Mouse (Mus musculus): ENCODE data around the gene Lrp6. TPM values are rescaled to one million over a fixed set of nuclear protein-coding genes. Genes with fewer than 3 reads are reported as not detected.

Lrp6 gene
- polyA plus RNA-seq, 1 experiment from 2014 or later: 35.0 TPM

DNA sequence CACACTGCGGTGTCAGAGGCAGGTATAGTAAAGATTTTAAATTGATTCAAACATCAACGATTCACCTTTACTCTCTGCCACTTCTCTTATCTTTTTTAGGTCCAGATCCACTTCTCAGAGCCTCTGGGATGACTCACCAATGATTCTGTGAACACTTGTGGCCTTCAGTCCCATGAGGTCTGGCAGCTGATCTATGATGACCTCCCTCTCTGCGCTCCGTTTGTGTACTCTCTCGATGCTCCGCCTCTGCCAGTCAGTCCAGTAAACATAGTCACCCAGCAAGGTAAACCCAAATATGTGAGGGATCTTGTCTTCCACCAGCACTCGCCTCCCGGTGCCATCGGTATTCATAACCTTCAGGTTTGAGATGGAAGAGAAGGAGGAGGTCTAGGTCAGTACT, 80.4 kb downstream of the Lrp6 start:
- no peaks in the 10 kb centered on the region for H3K9me3 ChIP-seq (ENCODE audit: control insufficient read depth, low read length)
- no peak overlapping the region for H3K4me2 ChIP-seq (ENCODE audit: low read length)
- DNase-seq (ENCODE audit: low spot score): no peak
- ATAC-seq (replicated peaks; ENCODE audit: low FRiP score, low TSS enrichment, low read depth): no peak
- H3K9ac ChIP-seq (ENCODE audit: low read length): no peak overlapping the region
- H3K4me1 ChIP-seq (replicated peaks; ENCODE audit: control insufficient read depth, insufficient read depth, low read length): no peaks in the 10 kb centered on the region
- WGBS: 82% methylated on average over 9 of the region's 9 CpGs
- peaks cover 39% of the 10 kb centered on the region for H3K36me3 ChIP-seq (ENCODE audit: control insufficient read depth, insufficient read depth, low read length)
- H3K27ac ChIP-seq (ENCODE audit: low read depth): no peak overlapping the region
- H3K4me3 ChIP-seq (ENCODE audit: low read depth, low read length): no peak overlapping the region
- no peaks in the 10 kb centered on the region for H3K27me3 ChIP-seq (replicated peaks; ENCODE audit: control insufficient read depth, insufficient read depth, low read length)

DNA sequence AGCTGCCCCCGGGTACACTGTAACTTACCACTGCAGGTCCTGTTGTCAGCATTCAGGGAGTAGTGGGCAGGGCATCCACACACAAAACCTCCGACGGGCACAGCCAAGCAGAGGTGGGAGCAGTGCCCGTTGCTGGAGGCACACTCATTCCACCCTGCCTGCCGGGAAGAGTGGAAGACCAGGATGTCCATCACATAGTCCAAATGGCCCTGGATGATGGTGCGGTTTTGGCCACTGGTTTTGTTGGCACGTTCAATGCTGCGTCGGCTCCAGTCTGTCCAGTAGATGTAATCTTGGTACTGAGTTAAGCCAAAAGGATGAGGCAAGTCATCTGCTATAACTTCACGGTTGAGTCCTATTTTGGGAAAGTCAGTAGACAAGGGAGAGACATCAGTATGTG, 87.3 kb downstream of the Lrp6 start:
- no peaks in the 10 kb centered on the region for H3K9me3 ChIP-seq (ENCODE audit: control insufficient read depth, low read length)
- H3K36me3 ChIP-seq (ENCODE audit: control insufficient read depth, insufficient read depth, low read length): peaks cover 69% of the 10 kb centered on the region
- no peak overlapping the region for H3K9ac ChIP-seq (ENCODE audit: low read length)
- DNase-seq (ENCODE audit: low spot score) (no peak), ATAC-seq (replicated peaks; ENCODE audit: low FRiP score, low TSS enrichment, low read depth) (no peak)
- 94% methylated on average over 10 of the region's 10 CpGs for WGBS
- H3K27ac ChIP-seq (ENCODE audit: low read depth): no peak overlapping the region
- H3K27me3 ChIP-seq (replicated peaks; ENCODE audit: control insufficient read depth, insufficient read depth, low read length): no peaks in the 10 kb centered on the region
- H3K4me3 ChIP-seq (ENCODE audit: low read depth, low read length): no peak overlapping the region
- H3K4me1 ChIP-seq (replicated peaks; ENCODE audit: control insufficient read depth, insufficient read depth, low read length): no peaks in the 10 kb centered on the region
- H3K4me2 ChIP-seq (ENCODE audit: low read length): no peak overlapping the region

DNA sequence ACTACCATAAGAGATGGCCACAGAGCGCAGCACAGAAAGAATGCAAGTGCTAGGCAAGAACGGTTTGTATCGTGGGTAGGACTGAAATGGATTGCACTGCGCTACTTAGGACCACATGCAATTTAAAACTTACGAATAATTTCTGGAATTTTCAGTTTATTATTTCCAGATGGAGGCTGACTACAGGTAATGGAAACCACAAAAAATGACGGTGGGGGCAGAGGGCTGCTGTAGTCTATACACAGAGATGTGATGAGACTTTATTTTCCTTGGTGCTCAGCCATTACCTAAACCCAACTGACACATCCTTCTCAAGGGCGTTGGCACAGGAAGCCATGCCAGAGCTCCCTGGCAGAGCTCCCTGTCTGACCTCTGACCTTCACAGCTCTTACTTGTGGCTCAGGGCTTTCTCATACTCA, 93.6 kb downstream of the Lrp6 start:
- H3K36me3 ChIP-seq (ENCODE audit: control insufficient read depth, insufficient read depth, low read length): peaks cover 55% of the 10 kb centered on the region

DNA sequence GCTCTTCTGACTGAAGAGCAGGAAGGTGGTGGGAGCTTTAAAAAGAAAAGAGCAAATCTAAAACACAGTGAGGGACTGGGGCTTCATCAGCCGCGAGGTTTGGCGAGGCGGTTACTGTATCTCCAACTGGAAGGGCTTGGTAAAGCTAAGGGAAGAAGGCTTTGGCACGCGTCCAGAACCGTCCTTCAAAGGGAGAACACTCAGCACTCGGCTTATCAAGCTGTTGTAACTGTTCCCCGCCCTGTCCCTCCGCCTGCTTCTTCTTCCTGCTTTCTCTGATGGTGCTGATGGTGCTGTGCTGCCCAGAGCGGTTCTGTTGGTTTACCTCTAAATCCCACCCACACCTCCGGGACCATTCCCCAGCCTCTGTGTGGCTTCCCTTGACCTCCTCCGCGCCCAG, 95.9 kb downstream of the Lrp6 start:
- Histone ChIP-seq H3K9ac (ENCODE audit: low read length) (no peak overlapping the region), H3K9me3 (ENCODE audit: control insufficient read depth, low read length) (no peaks in the 10 kb centered on the region), H3K4me2 (ENCODE audit: low read length) (no peak overlapping the region), H3K4me1 (replicated peaks; ENCODE audit: control insufficient read depth, insufficient read depth, low read length) (0 out of 2 replicates have a peak, but pooled peaks cover 3% of the 10 kb centered on the region), H3K27ac (ENCODE audit: low read depth) (no peak overlapping the region), H3K36me3 (ENCODE audit: control insufficient read depth, insufficient read depth, low read length) (peaks cover 56% of the 10 kb centered on the region), H3K4me3 (ENCODE audit: low read depth, low read length) (no peak overlapping the region), H3K27me3 (replicated peaks; ENCODE audit: control insufficient read depth, insufficient read depth, low read length) (no peaks in the 10 kb centered on the region)
- ATAC-seq (replicated peaks; ENCODE audit: low FRiP score, low TSS enrichment, low read depth) (peak; percentile 37; the same call in 1 of the 2 replicates), DNase-seq (ENCODE audit: low spot score) (peak; percentile 67)
- WGBS: 61% methylated on average over 14 of the region's 14 CpGs

More for the DNA sequence above, 93.6 kb downstream of the Lrp6 start:
- no peak overlapping the region for H3K27ac ChIP-seq (ENCODE audit: low read depth)
- H3K9me3 ChIP-seq (ENCODE audit: control insufficient read depth, low read length): no peaks in the 10 kb centered on the region
- ATAC-seq (replicated peaks; ENCODE audit: low FRiP score, low TSS enrichment, low read depth): no peak
- 85% methylated on average over 7 of the region's 7 CpGs for WGBS
- H3K4me2 ChIP-seq (ENCODE audit: low read length): no peak overlapping the region
- 0 out of 2 replicates have a peak, but pooled peaks cover 3% of the 10 kb centered on the region for H3K4me1 ChIP-seq (replicated peaks; ENCODE audit: control insufficient read depth, insufficient read depth, low read length)
- H3K9ac ChIP-seq (ENCODE audit: low read length): no peak overlapping the region
- no peak overlapping the region for H3K4me3 ChIP-seq (ENCODE audit: low read depth, low read length)
- no peak for DNase-seq (ENCODE audit: low spot score)
- H3K27me3 ChIP-seq (replicated peaks; ENCODE audit: control insufficient read depth, insufficient read depth, low read length): no peaks in the 10 kb centered on the region

DNA sequence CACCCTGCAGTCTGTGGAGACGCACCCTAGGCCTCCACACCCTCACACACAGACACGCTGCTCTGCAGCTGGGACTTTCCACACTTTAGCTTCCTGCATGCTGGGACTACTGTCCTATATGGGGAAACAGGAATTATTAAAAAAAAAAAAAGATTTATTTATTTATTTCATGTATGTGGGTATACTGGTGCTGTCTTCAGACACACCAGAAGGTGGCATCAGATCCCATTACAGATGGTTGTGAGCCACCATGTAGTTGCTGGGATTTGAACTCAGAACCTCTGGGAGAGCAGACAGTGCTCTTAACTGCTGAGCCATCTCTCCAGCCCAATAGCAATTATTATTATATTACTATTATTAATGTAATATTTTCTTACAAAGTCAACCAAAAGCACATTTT, 97.5 kb downstream of the Lrp6 start:
- DNase-seq (ENCODE audit: low spot score) (no peak), ATAC-seq (replicated peaks; ENCODE audit: low FRiP score, low TSS enrichment, low read depth) (no peak)
- 90% methylated on average over 2 of the region's 2 CpGs for WGBS
- H3K9me3 ChIP-seq (ENCODE audit: control insufficient read depth, low read length): no peaks in the 10 kb centered on the region
- H3K27ac ChIP-seq (ENCODE audit: low read depth): no peak overlapping the region
- H3K36me3 ChIP-seq (ENCODE audit: control insufficient read depth, insufficient read depth, low read length): peaks cover 65% of the 10 kb centered on the region
- H3K4me1 ChIP-seq (replicated peaks; ENCODE audit: control insufficient read depth, insufficient read depth, low read length): 0 out of 2 replicates have a peak, but pooled peaks cover 3% of the 10 kb centered on the region
- H3K4me2 ChIP-seq (ENCODE audit: low read length): no peak overlapping the region
- H3K4me3 ChIP-seq (ENCODE audit: low read depth, low read length): no peak overlapping the region
- H3K27me3 ChIP-seq (replicated peaks; ENCODE audit: control insufficient read depth, insufficient read depth, low read length): no peaks in the 10 kb centered on the region
- H3K9ac ChIP-seq (ENCODE audit: low read length): no peak overlapping the region

DNA sequence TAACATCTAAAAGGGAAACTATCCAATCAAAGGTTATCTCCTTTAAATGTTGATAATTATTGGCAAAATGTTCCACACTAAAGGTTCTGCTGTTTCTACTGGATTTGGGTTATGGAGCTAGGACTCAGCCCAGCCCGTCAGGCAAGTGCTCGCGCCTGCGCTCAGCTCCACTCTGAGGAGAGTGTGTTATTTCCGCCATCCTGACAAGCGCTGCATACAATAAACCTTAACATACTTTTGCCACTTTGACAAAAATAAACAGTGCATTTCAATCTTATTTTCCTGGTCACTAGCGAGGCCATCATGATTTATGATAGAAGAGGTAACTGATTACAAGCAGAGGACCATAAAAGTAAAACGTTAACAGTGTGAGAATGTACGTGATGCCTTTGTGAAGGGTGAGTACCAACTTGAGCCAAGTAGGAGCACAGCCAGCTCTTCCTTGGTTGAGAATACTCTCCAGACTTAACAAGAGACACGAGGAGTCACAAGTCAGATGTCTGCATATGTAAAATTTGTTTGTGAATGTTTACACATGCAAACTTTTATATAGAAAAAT, 100.0 kb downstream of the Lrp6 start:
- DNase-seq (ENCODE audit: low spot score) (no peak), ATAC-seq (replicated peaks; ENCODE audit: low FRiP score, low TSS enrichment, low read depth) (peak; percentile 87)
- Histone ChIP-seq H3K4me3 (ENCODE audit: low read depth, low read length) (no peak overlapping the region), H3K9me3 (ENCODE audit: control insufficient read depth, low read length) (no peaks in the 10 kb centered on the region), H3K36me3 (ENCODE audit: control insufficient read depth, insufficient read depth, low read length) (peaks cover 78% of the 10 kb centered on the region), H3K4me2 (ENCODE audit: low read length) (no peak overlapping the region), H3K27ac (ENCODE audit: low read depth) (no peak overlapping the region), H3K9ac (ENCODE audit: low read length) (no peak overlapping the region), H3K4me1 (replicated peaks; ENCODE audit: control insufficient read depth, insufficient read depth, low read length) (0 out of 2 replicates have a peak, but pooled peaks cover 3% of the 10 kb centered on the region), H3K27me3 (replicated peaks; ENCODE audit: control insufficient read depth, insufficient read depth, low read length) (no peaks in the 10 kb centered on the region)
- WGBS: 62% methylated on average over 10 of the region's 10 CpGs

DNA sequence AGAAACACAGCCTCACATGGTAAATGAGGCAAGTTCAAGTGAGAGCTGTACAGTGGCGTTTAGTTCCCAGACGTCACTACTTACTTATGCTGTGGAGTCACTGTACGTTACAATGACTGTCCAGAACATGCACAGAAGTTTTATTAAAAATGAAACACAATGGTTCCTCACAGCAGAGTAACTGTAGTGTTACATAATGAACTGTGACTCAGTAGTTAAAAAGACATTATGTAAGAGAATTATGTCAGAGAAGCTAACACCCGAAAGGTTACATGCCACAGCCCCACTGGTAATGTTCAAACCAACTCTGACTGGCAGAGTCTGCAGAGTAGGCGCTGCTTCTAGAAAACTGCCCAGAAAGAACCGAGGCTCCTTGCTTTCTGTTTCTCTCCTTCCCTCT, 105.6 kb downstream of the Lrp6 start:
- Histone ChIP-seq H3K27me3 (replicated peaks; ENCODE audit: control insufficient read depth, insufficient read depth, low read length) (no peaks in the 10 kb centered on the region), H3K9me3 (ENCODE audit: control insufficient read depth, low read length) (no peaks in the 10 kb centered on the region), H3K9ac (ENCODE audit: low read length) (no peak overlapping the region), H3K4me2 (ENCODE audit: low read length) (no peak overlapping the region), H3K4me1 (replicated peaks; ENCODE audit: control insufficient read depth, insufficient read depth, low read length) (no peaks in the 10 kb centered on the region), H3K4me3 (ENCODE audit: low read depth, low read length) (no peak overlapping the region), H3K36me3 (ENCODE audit: control insufficient read depth, insufficient read depth, low read length) (peaks cover 91% of the 10 kb centered on the region), H3K27ac (ENCODE audit: low read depth) (no peak overlapping the region)
- DNase-seq (ENCODE audit: low spot score): no peak
- no peak for ATAC-seq (replicated peaks; ENCODE audit: low FRiP score, low TSS enrichment, low read depth)
- 90% methylated on average over 6 of the region's 6 CpGs for WGBS

DNA sequence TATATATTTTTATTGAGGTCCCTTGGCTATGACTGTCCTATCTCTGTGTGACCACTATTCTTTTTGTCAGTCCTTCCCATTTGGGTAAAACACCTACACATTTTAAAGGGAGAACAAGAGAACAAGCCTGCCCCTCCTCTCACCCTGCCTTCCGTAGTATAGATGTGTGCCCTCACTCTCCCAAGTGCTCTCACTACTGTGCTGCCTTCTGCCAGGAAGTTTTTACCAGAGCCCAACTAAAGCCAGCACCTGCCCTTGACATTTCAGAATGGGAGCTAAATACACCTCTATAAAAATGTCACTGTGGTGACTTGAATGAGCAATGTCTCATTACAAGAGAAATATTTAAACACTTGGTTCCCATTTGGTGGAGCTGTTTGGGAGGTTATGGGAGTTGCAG, 108.4 kb downstream of the Lrp6 start:
- Histone ChIP-seq H3K27ac (ENCODE audit: low read depth) (no peak overlapping the region), H3K27me3 (replicated peaks; ENCODE audit: control insufficient read depth, insufficient read depth, low read length) (no peaks in the 10 kb centered on the region), H3K4me2 (ENCODE audit: low read length) (no peak overlapping the region), H3K36me3 (ENCODE audit: control insufficient read depth, insufficient read depth, low read length) (peaks cover 91% of the 10 kb centered on the region), H3K4me1 (replicated peaks; ENCODE audit: control insufficient read depth, insufficient read depth, low read length) (no peaks in the 10 kb centered on the region), H3K9me3 (ENCODE audit: control insufficient read depth, low read length) (no peaks in the 10 kb centered on the region), H3K9ac (ENCODE audit: low read length) (no peak overlapping the region), H3K4me3 (ENCODE audit: low read depth, low read length) (no peak overlapping the region)
- DNase-seq (ENCODE audit: low spot score) (no peak), ATAC-seq (replicated peaks; ENCODE audit: low FRiP score, low TSS enrichment, low read depth) (no peak)
- 92% methylated on average over 1 of the region's 1 CpGs for WGBS

DNA sequence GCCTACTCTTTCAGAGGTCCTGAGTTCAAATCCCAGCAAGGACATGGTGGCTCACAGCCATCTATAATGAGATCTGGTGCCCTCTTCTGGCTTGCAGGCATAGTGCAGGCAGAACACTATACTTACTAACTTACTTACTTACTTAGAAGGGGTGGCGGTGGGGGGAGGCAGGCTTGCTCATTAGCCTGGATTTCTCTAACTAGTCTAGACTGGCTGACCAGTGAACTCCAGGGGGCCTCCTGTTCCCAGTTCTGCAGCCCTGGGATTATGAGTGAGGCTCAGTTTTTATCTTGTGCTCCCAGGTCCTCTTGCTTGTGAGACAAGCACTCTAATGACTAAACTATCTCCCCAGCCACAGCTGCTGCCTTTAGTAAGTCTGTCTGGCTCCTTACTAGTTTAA, 112.7 kb downstream of the Lrp6 start:
- 95% methylated on average over 1 of the region's 1 CpGs for WGBS
- no peak overlapping the region for H3K9ac ChIP-seq (ENCODE audit: low read length)
- no peak for DNase-seq (ENCODE audit: low spot score)

More for the DNA sequence above, 112.7 kb downstream of the Lrp6 start:
- H3K9me3 ChIP-seq (ENCODE audit: control insufficient read depth, low read length): no peaks in the 10 kb centered on the region
- 0 out of 2 replicates have a peak, but pooled peaks cover 5% of the 10 kb centered on the region for H3K4me1 ChIP-seq (replicated peaks; ENCODE audit: control insufficient read depth, insufficient read depth, low read length)
- H3K4me2 ChIP-seq (ENCODE audit: low read length): no peak overlapping the region
- H3K36me3 ChIP-seq (ENCODE audit: control insufficient read depth, insufficient read depth, low read length): peaks cover 98% of the 10 kb centered on the region
- no peaks in the 10 kb centered on the region for H3K27me3 ChIP-seq (replicated peaks; ENCODE audit: control insufficient read depth, insufficient read depth, low read length)
- ATAC-seq (replicated peaks; ENCODE audit: low FRiP score, low TSS enrichment, low read depth): no peak
- no peak overlapping the region for H3K4me3 ChIP-seq (ENCODE audit: low read depth, low read length)
- no peak overlapping the region for H3K27ac ChIP-seq (ENCODE audit: low read depth)

All from intestine, embryonic 14.5 days (tissue).